Mouse (Mus musculus): ENCODE measurements around the gene Lrrfip2. TPM values are rescaled to one million over a fixed set of nuclear protein-coding genes. Genes with fewer than 3 reads are reported as not detected.

The Lrrfip2 gene
- polyA plus RNA-seq (2012; rRNA removed), result 21.4 and 22.0 TPM in 2 replicates

GRCm38 (mm10) chr9:111117126-111117642 lies at the start of gene Lrrfip2:
TSS of gene Lrrfip2 (plus strand) at chr9:111117592.

GRCm38 (mm10) chr9:111271434-111272160 lies 154.2 kb downstream of the Lrrfip2 start, which contains the start of the genes Mlh1 and Epm2aip1:
TSS of gene Mlh1 (minus strand) at chr9:111271791.
TSS of gene Epm2aip1 (plus strand) at chr9:111271929.

Other genes starting within 250 kb of the Lrrfip2 start
- gene Als2cl, start 237.7 kb upstream of the Lrrfip2 start, polyA plus RNA-seq (2012; rRNA removed), result 44.7 and 53.9 TPM in 2 replicates
- 1.1 and 1.2 TPM in 2 replicates for gene Tmie, start 237.5 kb upstream of the Lrrfip2 start, polyA plus RNA-seq (2012; rRNA removed)
- not detected in 2 replicates for gene Fam240a, start 200.7 kb upstream of the Lrrfip2 start, polyA plus RNA-seq (2012; rRNA removed)
- not detected in 2 replicates for gene Tdgf1, start 171.4 kb upstream of the Lrrfip2 start, polyA plus RNA-seq (2012; rRNA removed)
- not detected in 2 replicates for gene Lrrc2, start 166.0 kb upstream of the Lrrfip2 start, polyA plus RNA-seq (2012; rRNA removed)
- gene Rtp3, start 127.0 kb upstream of the Lrrfip2 start, polyA plus RNA-seq (2012; rRNA removed), result 1.1 TPM in 2 replicates
- 0.05 and 0.09 TPM in 2 replicates for gene Ltf, start 98.3 kb upstream of the Lrrfip2 start, polyA plus RNA-seq (2012; rRNA removed)
- 2.6 and 4.4 TPM in 2 replicates for gene Ccrl2, start 60.1 kb upstream of the Lrrfip2 start, polyA plus RNA-seq (2012; rRNA removed)
- 8.5 and 11.0 TPM in 2 replicates for gene Mlh1, start 154.2 kb downstream of the Lrrfip2 start, polyA plus RNA-seq (2012; rRNA removed)
- gene Epm2aip1, start 154.3 kb downstream of the Lrrfip2 start, polyA plus RNA-seq (2012; rRNA removed), result 5.1 and 5.4 TPM in 2 replicates
- 0.09 and 0.14 TPM in 2 replicates for gene Trank1, start 194.1 kb downstream of the Lrrfip2 start, polyA plus RNA-seq (2012; rRNA removed)